Mouse (Mus musculus) ES-E14 (cell line): ENCODE data around the gene Tacr2.

Source experiments
- CHD2 ChIP-seq: IDR thresholded peaks from 2 replicates; pipeline ENCODE4 v1.6.1; 2014; ENCODE audit warnings: mild to moderate bottlenecking, low read depth, low read length, inconsistent platforms
- HCFC1 ChIP-seq: IDR thresholded peaks from 2 replicates; pipeline ENCODE4 v1.6.1; 2012; ENCODE audit warnings: low read length, inconsistent platforms, borderline replicate concordance; ENCODE audit not compliant: insufficient read depth

DNA sequence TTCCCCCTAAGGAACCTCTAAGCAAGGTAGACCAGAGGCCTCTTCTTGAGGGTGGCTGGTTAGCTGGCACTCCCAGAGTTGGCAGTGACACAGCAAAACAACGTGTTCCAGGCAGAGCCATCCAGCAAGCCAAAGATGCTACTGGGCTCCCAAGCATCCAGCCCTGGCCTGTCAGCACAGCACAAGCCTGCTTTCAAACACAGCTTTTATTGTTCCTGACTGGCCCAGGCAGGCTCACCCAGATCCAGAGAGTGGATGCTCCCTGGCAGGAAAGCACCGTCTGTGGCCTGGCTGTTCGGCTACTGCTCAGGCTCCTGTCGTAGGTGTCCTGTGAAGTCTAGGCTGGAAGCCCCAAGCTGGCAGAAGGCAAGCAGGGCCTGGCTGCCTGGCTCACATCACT lies 41.9 kb downstream of the Tacr2 start:
- TF ChIP-seq CHD2 (no peak), HCFC1 (no peak)
